Mouse (Mus musculus) adrenal gland, postnatal 14 days (tissue): ENCODE data around the gene Agap1. TPM values are rescaled to one million over a fixed set of nuclear protein-coding genes. Genes with fewer than 3 reads are reported as not detected.
A peak's percentile ranks its signal among the peaks of the same experiment; 100 is the strongest.

Experiments used
- DNase-seq: peaks from one replicate; pipeline ENCODE4 v3.0.0; 2021; ENCODE audit warnings: mixed read lengths
- total RNA-seq: library from RNA; stranded (reverse); gene quantifications from 2 replicates; pipeline ENCODE4 v1.2.3, GENCODE M21; 2021

The Agap1 gene
- total RNA-seq, 1 experiment from 2014 or later: 56.2 TPM

- DNase-seq: peak; percentile 85
These were observed 125.7 kb downstream of the Agap1 start for GRCm38 (mm10) chr1:89580031-89580998.

GRCm38 (mm10) chr1:89580999-89581765, 126.6 kb downstream of the Agap1 start:
- peak; percentile 81 for DNase-seq

GRCm38 (mm10) chr1:89581766-89582125, 127.1 kb downstream of the Agap1 start:
- no peak for DNase-seq

- no peak for DNase-seq
These were observed 128.8 kb downstream of the Agap1 start for GRCm38 (mm10) chr1:89583369-89583768.

- DNase-seq: no peak
These were observed 132.5 kb downstream of the Agap1 start for GRCm38 (mm10) chr1:89586991-89587683.

- DNase-seq: no peak
These were observed 133.5 kb downstream of the Agap1 start for GRCm38 (mm10) chr1:89588154-89588553.

GRCm38 (mm10) chr1:89590994-89591393, 136.4 kb downstream of the Agap1 start:
- no peak for DNase-seq

- no peak for DNase-seq
These were observed 138.6 kb downstream of the Agap1 start for GRCm38 (mm10) chr1:89593219-89593618.

- DNase-seq: no peak
These were observed 140.4 kb downstream of the Agap1 start for GRCm38 (mm10) chr1:89594999-89595398.

GRCm38 (mm10) chr1:89595421-89595820, 140.8 kb downstream of the Agap1 start:
- no peak for DNase-seq

GRCm38 (mm10) chr1:89596223-89596622, 141.6 kb downstream of the Agap1 start:
- no peak for DNase-seq

- DNase-seq: no peak
These were observed 144.3 kb downstream of the Agap1 start for GRCm38 (mm10) chr1:89598906-89599305.

- no peak for DNase-seq
These were observed 145.6 kb downstream of the Agap1 start for GRCm38 (mm10) chr1:89599983-89600741.

GRCm38 (mm10) chr1:89601349-89601748, 146.7 kb downstream of the Agap1 start:
- no peak for DNase-seq

GRCm38 (mm10) chr1:89602879-89603278, 148.3 kb downstream of the Agap1 start:
- peak; percentile 68 for DNase-seq

GRCm38 (mm10) chr1:89606612-89607011, 152.0 kb downstream of the Agap1 start:
- DNase-seq: peak; percentile 75

GRCm38 (mm10) chr1:89608766-89609165, 154.2 kb downstream of the Agap1 start:
- no peak for DNase-seq

- no peak for DNase-seq
These were observed 155.4 kb downstream of the Agap1 start for GRCm38 (mm10) chr1:89609964-89610363.

GRCm38 (mm10) chr1:89611521-89611920, 156.9 kb downstream of the Agap1 start:
- no peak for DNase-seq

- DNase-seq: no peak
These were observed 158.7 kb downstream of the Agap1 start for GRCm38 (mm10) chr1:89613234-89613870.

GRCm38 (mm10) chr1:89616556-89616955, 161.9 kb downstream of the Agap1 start:
- DNase-seq: no peak
